Mouse (Mus musculus) midbrain, embryonic 12.5 days (tissue): Measurements from ENCODE around the gene Eif4ebp2. TPM values are rescaled to one million over a fixed set of nuclear protein-coding genes. Genes with fewer than 3 reads are reported as not detected.
"Not testable (repeated sequence)": the region's sequence is repeated elsewhere in the genome, so short reads cannot be mapped to it uniquely, and the experiment has no call there.

Experiments
- ATAC-seq: fragments of 200-750 bp; cut with Nextera tagmentation; 2 replicates; pipeline ENCODE4 v1.8.0; 2017; ENCODE audit warnings: low read depth, moderate TSS enrichment, moderate library complexity; ENCODE audit not compliant: low FRiP score
- H3K27ac ChIP-seq: fragments of 300-500 bp; sonication (generic); replicated peaks from 2 replicates; pipeline ENCODE4 v1.5.1; 2016; ENCODE audit warnings: mild to moderate bottlenecking
- H3K27me3 ChIP-seq: fragments of 300-500 bp; sonication (generic); 2 replicates; pipeline ENCODE4 v1.6.1; 2016; ENCODE audit warnings: mild to moderate bottlenecking
- H3K36me3 ChIP-seq: fragments of 300-500 bp; sonication (generic); 2 replicates; pipeline ENCODE4 v1.6.1; 2016
- H3K4me1 ChIP-seq: fragments of 300-500 bp; sonication (generic); 2 replicates; pipeline ENCODE4 v1.6.1; 2016
- H3K4me2 ChIP-seq: fragments of 300-500 bp; sonication (generic); replicated peaks from 2 replicates; pipeline ENCODE4 v1.6.1; 2016; ENCODE audit warnings: mild to moderate bottlenecking, moderate library complexity
- H3K4me3 ChIP-seq: fragments of 300-500 bp; sonication (generic); 2 replicates; pipeline ENCODE4 v1.5.1; 2016; ENCODE audit warnings: mild to moderate bottlenecking
- H3K9ac ChIP-seq: fragments of 300-500 bp; sonication (generic); replicated peaks from 2 replicates; pipeline ENCODE4 v1.6.1; 2016; ENCODE audit warnings: mild to moderate bottlenecking, moderate library complexity
- H3K9me3 ChIP-seq: fragments of 300-500 bp; sonication (generic); 2 replicates; pipeline ENCODE4 v1.6.1; 2016; ENCODE audit warnings: mild to moderate bottlenecking
- WGBS: fragments of 180-500 bp; shearing (Covaris S2); methylation state at CpG from one replicate; pipeline ENCODE4 v1.1.7; 2016; 5-methylcytosine and 5-hydroxymethylcytosine counted together
- polyA plus RNA-seq: library from polyadenylated mRNA; unstranded; fragments of >200 nt; fragmentation: Nextera tagmentation; extraction: Ambion mirVana; gene quantifications from 2 replicates; pipeline ENCODE4 v1.2.1, GENCODE M21; 2016

The Eif4ebp2 gene
- polyA plus RNA-seq, 1 experiment from 2014 or later: 79.2 TPM

- not testable (repeated sequence) for H3K9ac ChIP-seq, H3K27ac ChIP-seq, H3K36me3 ChIP-seq, H3K9me3 ChIP-seq, H3K27me3 ChIP-seq
- Histone ChIP-seq H3K4me1 (peaks cover 31% of the 10 kb centered on the region), H3K4me3 (peak overlapping the region; percentile 82), H3K4me2 (peak overlapping the region; percentile 92)
- WGBS: 86% methylated on average over 3 of the region's 3 CpGs
- 0 out of 2 replicates have a peak, but pooled peaks have one; percentile 16 for ATAC-seq
Observed at GRCm38 (mm10) chr10:61453171-61453570, 710 bp upstream of the Eif4ebp2 start.

DNA sequence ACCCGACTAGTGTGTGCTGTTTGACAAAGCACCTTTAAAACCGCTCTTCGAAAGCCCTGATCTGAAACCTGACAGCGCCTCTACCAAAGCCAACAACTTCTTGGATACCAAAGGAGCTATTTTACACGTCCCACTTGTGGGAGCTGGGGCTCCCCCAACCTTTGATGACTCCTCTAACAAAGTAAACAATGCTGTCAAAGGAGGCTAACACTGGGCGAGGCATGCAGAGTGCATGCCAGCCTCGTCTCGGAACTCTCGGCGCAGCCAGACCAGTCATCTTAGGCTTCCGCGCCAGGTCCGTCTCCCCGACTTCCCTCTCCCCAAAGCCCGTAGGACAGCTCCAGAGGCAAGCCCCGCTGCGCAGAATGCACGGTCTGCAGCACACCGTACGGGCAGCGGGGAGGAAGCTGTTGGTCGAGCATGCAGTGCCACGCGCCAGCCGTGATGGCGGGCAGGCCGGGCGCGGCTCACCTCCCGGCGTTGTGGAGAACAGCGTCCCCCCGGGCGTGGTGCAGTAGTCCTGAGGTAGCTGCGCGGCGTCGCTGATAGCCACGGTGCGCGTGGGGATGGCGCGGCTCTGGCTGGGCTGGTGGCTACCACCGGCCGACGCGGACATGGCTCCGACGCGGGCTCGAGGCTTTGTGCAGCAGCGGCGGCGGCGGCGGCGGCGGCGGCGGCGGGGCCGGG, 387 bp downstream of the Eif4ebp2 start:
- Histone ChIP-seq H3K4me2 (peak overlapping the region; percentile 92), H3K36me3 (0 out of 2 replicates have a peak, but pooled peaks cover 8% of the 10 kb centered on the region), H3K27me3 (no peaks in the 10 kb centered on the region), H3K27ac (peak overlapping the region; percentile 83), H3K9me3 (no peaks in the 10 kb centered on the region), H3K9ac (peak overlapping the region; percentile 93), H3K4me1 (peaks cover 39% of the 10 kb centered on the region), H3K4me3 (peak overlapping the region; percentile 82)
- WGBS: under 1% methylated on average over 62 of the region's 62 CpGs
- ATAC-seq: peak; percentile 74

GRCm38 (mm10) chr10:61451463-61451930, 964 bp downstream of the Eif4ebp2 start:
- Histone ChIP-seq H3K9ac (peak overlapping the region; percentile 93), H3K4me1 (peaks cover 43% of the 10 kb centered on the region), H3K27me3 (no peaks in the 10 kb centered on the region), H3K4me3 (peak overlapping the region; percentile 82), H3K27ac (no peak overlapping the region), H3K4me2 (peak overlapping the region; percentile 92), H3K9me3 (no peaks in the 10 kb centered on the region), H3K36me3 (0 out of 2 replicates have a peak, but pooled peaks cover 8% of the 10 kb centered on the region)
- 6% methylated on average over 8 of the region's 8 CpGs for WGBS
- ATAC-seq: no peak

GRCm38 (mm10) chr10:61448834-61449233, 3.6 kb downstream of the Eif4ebp2 start:
- ATAC-seq: no peak
- no peak overlapping the region for H3K4me3 ChIP-seq
- peaks cover 64% of the 10 kb centered on the region for H3K4me1 ChIP-seq
- no peak overlapping the region for H3K27ac ChIP-seq
- no peak overlapping the region for H3K9ac ChIP-seq
- no peak overlapping the region for H3K4me2 ChIP-seq
- no peaks in the 10 kb centered on the region for H3K27me3 ChIP-seq
- H3K9me3 ChIP-seq: no peaks in the 10 kb centered on the region
- WGBS: 88% methylated on average over 3 of the region's 3 CpGs
- H3K36me3 ChIP-seq: 0 out of 2 replicates have a peak, but pooled peaks cover 8% of the 10 kb centered on the region

DNA sequence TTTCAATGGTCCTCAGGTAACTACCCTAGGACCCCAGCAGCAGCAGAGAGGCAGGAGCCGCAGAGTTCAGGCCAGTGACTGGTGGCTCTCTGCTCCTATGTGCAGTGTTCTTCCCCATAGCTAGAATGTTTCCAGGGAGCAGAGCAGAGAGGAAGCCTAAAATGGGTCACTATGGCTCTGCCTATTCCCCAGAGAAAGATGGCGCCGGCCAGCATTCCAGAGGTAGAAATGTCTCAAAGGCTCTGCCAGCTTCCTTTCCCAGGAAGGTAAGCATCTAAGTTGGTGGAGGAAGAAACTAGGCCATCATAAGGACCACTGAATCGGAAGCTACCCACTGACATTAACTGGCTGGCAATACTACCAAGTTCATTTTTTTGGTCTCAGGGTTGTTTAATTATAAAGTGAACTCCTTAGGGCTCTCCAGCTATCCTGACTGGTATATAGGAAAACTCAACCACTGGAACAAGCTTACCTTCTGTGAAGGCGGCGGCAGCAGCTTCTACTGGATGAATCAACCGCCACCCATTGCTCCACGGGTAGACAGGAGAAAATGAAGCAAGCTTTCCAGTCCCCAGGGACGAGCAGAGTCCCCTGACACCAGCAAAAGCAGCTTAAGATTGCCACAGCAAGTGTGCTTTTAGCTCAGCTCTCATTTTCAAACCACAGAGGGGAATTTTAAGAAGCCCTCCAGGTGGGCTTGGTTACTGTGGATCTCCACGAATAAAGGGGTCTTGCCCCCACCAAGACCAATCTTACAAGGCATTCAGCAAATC, 4.7 kb downstream of the Eif4ebp2 start:
- Histone ChIP-seq H3K27me3 (no peaks in the 10 kb centered on the region), H3K4me3 (no peak overlapping the region), H3K36me3 (peaks cover 9% of the 10 kb centered on the region; the same call in 1 of the 2 replicates), H3K9me3 (no peaks in the 10 kb centered on the region), H3K4me1 (peaks cover 69% of the 10 kb centered on the region), H3K27ac (no peak overlapping the region), H3K4me2 (no peak overlapping the region), H3K9ac (no peak overlapping the region)
- WGBS: 86% methylated on average over 10 of the region's 10 CpGs
- ATAC-seq: no peak

- H3K27me3 ChIP-seq: no peaks in the 10 kb centered on the region
- H3K4me2 ChIP-seq: no peak overlapping the region
- H3K9ac ChIP-seq: no peak overlapping the region
- peaks cover 52% of the 10 kb centered on the region for H3K4me1 ChIP-seq
- 88% methylated on average over 3 of the region's 3 CpGs for WGBS
- ATAC-seq: no peak
- H3K36me3 ChIP-seq: peaks cover 16% of the 10 kb centered on the region; the same call in 1 of the 2 replicates
- H3K9me3 ChIP-seq: no peaks in the 10 kb centered on the region
- H3K27ac ChIP-seq: no peak overlapping the region
- no peak overlapping the region for H3K4me3 ChIP-seq
Observed at GRCm38 (mm10) chr10:61445016-61445415, 7.4 kb downstream of the Eif4ebp2 start.

DNA sequence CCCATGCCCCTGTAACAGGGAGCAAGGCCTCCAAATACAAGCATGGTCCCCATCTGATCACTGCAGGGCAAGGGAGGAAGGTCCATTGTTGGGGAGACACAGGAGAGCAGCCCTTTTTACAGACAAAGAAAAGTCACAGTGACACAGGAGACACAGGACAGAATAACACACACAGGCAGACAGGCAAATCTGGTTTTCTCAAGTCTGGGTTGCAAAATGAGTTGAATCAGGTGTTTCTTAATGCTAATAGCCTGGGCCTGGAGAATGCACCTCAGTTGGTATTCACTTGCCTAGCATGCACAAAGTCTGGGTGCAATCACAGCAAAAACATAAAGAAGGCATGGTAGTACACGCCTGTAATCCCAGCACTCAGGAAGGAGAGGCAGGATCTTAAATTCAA, 8.6 kb downstream of the Eif4ebp2 start:
- H3K27me3 ChIP-seq: no peaks in the 10 kb centered on the region
- H3K27ac ChIP-seq: 0 out of 2 replicates have a peak overlapping the region, but pooled peaks have one; percentile 5
- peaks cover 11% of the 10 kb centered on the region; the same call in 1 of the 2 replicates for H3K36me3 ChIP-seq
- WGBS: 71% methylated on average over 1 of the region's 1 CpGs
- peaks cover 43% of the 10 kb centered on the region for H3K4me1 ChIP-seq
- no peak for ATAC-seq
- no peak overlapping the region for H3K4me3 ChIP-seq
- H3K4me2 ChIP-seq: no peak overlapping the region
- H3K9me3 ChIP-seq: no peaks in the 10 kb centered on the region
- 0 out of 2 replicates have a peak overlapping the region, but pooled peaks have one; percentile 28 for H3K9ac ChIP-seq

DNA sequence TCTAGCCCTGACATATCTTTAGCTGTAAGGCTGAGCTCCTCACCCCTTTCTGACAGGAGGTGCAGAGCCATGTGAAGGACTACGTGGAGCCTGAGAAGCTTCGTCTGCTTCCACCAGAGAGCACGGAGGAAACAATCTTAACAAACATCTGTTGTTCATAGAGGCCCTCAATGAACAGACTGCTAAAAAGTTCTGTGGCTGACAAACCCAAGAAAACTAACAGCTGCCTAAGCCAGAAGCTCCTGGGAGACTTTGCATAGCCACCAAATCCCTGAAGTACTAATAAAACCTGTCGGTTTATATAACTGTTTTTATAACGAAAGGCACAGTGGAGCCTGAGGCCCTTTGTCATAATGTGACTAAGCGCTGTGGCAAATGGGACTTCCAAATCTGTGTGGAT, 9.0 kb downstream of the Eif4ebp2 start:
- H3K4me3 ChIP-seq: no peak overlapping the region
- H3K9ac ChIP-seq: 0 out of 2 replicates have a peak overlapping the region, but pooled peaks have one; percentile 28
- WGBS: 69% methylated on average over 6 of the region's 6 CpGs
- H3K4me2 ChIP-seq: no peak overlapping the region
- peaks cover 40% of the 10 kb centered on the region for H3K4me1 ChIP-seq
- H3K27me3 ChIP-seq: no peaks in the 10 kb centered on the region
- 0 out of 2 replicates have a peak overlapping the region, but pooled peaks have one; percentile 5 for H3K27ac ChIP-seq
- no peaks in the 10 kb centered on the region for H3K9me3 ChIP-seq
- ATAC-seq: no peak
- peaks cover 11% of the 10 kb centered on the region; the same call in 1 of the 2 replicates for H3K36me3 ChIP-seq

DNA sequence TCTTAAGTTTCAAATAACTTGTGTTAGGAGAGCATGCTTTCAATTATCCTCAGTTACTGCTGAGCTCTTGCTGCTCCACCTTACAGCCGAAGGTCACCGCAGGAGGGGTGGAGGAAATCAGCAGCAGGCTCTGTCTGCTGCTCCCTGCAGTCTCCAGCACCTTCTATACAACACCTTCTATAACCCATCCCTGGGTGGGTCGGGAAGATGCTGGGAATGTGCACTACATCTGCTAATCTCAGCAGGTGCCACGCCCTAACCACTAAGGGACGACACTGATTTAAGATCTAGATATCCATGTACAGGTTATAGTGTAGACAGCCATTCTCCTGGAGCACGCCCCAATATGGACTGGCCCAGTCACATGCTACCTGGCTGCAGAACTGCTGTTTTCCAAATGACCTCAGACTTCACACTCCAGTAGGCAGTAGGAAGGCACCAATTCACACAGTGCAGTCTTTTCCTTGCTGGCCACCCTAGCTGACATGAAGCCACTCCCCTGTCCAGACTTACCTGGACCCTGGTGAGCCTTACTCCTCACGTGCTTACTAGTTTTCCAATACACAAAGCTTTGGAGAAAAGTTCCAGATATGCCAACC, 12.2 kb downstream of the Eif4ebp2 start:
- peaks cover 12% of the 10 kb centered on the region for H3K36me3 ChIP-seq
- no peak overlapping the region for H3K4me2 ChIP-seq
- no peak overlapping the region for H3K4me3 ChIP-seq
- H3K9me3 ChIP-seq: no peaks in the 10 kb centered on the region
- WGBS: 89% methylated on average over 7 of the region's 7 CpGs
- ATAC-seq: no peak
- H3K9ac ChIP-seq: no peak overlapping the region
- peaks cover 19% of the 10 kb centered on the region for H3K4me1 ChIP-seq
- H3K27ac ChIP-seq: no peak overlapping the region
- H3K27me3 ChIP-seq: no peaks in the 10 kb centered on the region

DNA sequence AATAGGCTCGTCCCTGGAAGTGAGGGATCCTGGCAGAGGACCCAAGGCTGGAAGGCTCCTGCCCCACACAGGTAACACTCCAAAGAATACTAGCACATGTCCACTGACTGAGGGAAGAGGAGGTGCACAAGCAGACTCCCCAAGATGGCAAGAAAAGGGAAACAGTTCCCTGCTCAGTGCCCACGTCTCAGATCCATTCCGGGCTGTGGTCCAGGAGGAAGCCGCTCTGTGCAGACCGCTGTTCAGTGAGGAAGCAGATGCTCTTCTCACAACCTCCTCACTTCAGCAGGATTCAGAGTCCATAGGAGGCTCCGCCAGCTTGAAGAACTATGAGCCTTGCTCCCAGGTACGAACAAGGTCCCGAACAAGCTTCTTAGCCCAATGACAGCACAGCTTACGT, 21.1 kb downstream of the Eif4ebp2 start:
- H3K4me1 ChIP-seq: 0 out of 2 replicates have a peak, but pooled peaks cover 3% of the 10 kb centered on the region
- H3K27me3 ChIP-seq: no peaks in the 10 kb centered on the region
- H3K4me3 ChIP-seq: no peak overlapping the region
- no peak for ATAC-seq
- H3K4me2 ChIP-seq: no peak overlapping the region
- H3K9ac ChIP-seq: no peak overlapping the region
- peaks cover 56% of the 10 kb centered on the region for H3K36me3 ChIP-seq
- no peaks in the 10 kb centered on the region for H3K9me3 ChIP-seq
- H3K27ac ChIP-seq: no peak overlapping the region
- 97% methylated on average over 9 of the region's 9 CpGs for WGBS

DNA sequence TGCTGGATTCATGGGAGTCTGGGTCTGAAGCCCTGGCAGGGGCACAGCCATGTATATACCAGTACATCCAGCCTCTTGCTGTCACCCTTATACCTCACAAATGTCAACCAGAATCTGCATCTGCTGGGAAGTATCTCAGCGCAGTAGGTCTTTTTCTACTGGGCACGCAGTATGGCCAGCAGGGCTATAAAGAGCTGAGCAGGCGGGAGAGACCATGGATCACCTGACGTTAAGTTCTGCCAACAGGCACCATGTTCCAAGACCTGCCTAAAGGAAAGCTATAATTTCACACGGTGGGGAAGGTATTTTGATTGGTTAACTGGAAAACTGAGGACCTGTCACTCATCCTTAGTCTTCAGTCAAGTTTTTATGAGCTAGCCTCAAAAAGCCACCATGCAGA, 23.4 kb downstream of the Eif4ebp2 start:
- no peak overlapping the region for H3K4me3 ChIP-seq
- H3K27me3 ChIP-seq: no peaks in the 10 kb centered on the region
- H3K9me3 ChIP-seq: no peaks in the 10 kb centered on the region
- no peak overlapping the region for H3K4me2 ChIP-seq
- WGBS: 92% methylated on average over 5 of the region's 5 CpGs
- H3K36me3 ChIP-seq: peaks cover 42% of the 10 kb centered on the region
- H3K4me1 ChIP-seq: peaks cover 12% of the 10 kb centered on the region
- no peak for ATAC-seq
- H3K27ac ChIP-seq: no peak overlapping the region
- H3K9ac ChIP-seq: no peak overlapping the region
